Mouse (Mus musculus): ENCODE results near the gene Fmo5.

Fmo5 gene

GRCm38 (mm10) chr3:97628391-97629001 lies at the start of gene Fmo5:
Gene Fmo5, plus strand, starts transcription at chr3:97628804.
- DNase-seq (ENCODE audit: inconsistent ontology term), result peak; percentile 61

GRCm38 (mm10) chr3:97585383-97586160 lies 43.0 kb upstream of the Fmo5 start:
- peak; percentile 61 for DNase-seq (ENCODE audit: inconsistent ontology term)

GRCm38 (mm10) chr3:97587656-97588055 lies 40.9 kb upstream of the Fmo5 start:
- no peak for DNase-seq (ENCODE audit: inconsistent ontology term)

GRCm38 (mm10) chr3:97590699-97591098 lies 37.9 kb upstream of the Fmo5 start:
- DNase-seq (ENCODE audit: inconsistent ontology term), result no peak

GRCm38 (mm10) chr3:97593089-97593488 lies 35.5 kb upstream of the Fmo5 start:
- DNase-seq (ENCODE audit: inconsistent ontology term), result no peak

- no peak for DNase-seq (ENCODE audit: inconsistent ontology term)
These were observed 34.5 kb upstream of the Fmo5 start for GRCm38 (mm10) chr3:97594140-97594539.

GRCm38 (mm10) chr3:97595066-97595465 lies 33.5 kb upstream of the Fmo5 start:
- no peak for DNase-seq (ENCODE audit: inconsistent ontology term)

GRCm38 (mm10) chr3:97596796-97597195 lies 31.8 kb upstream of the Fmo5 start:
- DNase-seq (ENCODE audit: inconsistent ontology term), result no peak

GRCm38 (mm10) chr3:97600050-97600832 lies 28.4 kb upstream of the Fmo5 start:
- DNase-seq (ENCODE audit: inconsistent ontology term), result no peak

- DNase-seq (ENCODE audit: inconsistent ontology term), result no peak
These were observed 19.3 kb upstream of the Fmo5 start for GRCm38 (mm10) chr3:97609201-97609844.

GRCm38 (mm10) chr3:97609845-97610410 lies 18.7 kb upstream of the Fmo5 start, which contains the start of gene Chd1l:
Gene Chd1l, minus strand, starts transcription at chr3:97610203.
- DNase-seq (ENCODE audit: inconsistent ontology term), result peak; percentile 93

- DNase-seq (ENCODE audit: inconsistent ontology term), result no peak
These were observed 17.6 kb upstream of the Fmo5 start for GRCm38 (mm10) chr3:97611021-97611420.

- no peak for DNase-seq (ENCODE audit: inconsistent ontology term)
These were observed 13.4 kb upstream of the Fmo5 start for GRCm38 (mm10) chr3:97615154-97615553.

- DNase-seq (ENCODE audit: inconsistent ontology term), result no peak
These were observed 12.7 kb upstream of the Fmo5 start for GRCm38 (mm10) chr3:97615933-97616332.

GRCm38 (mm10) chr3:97617091-97617825 lies 11.3 kb upstream of the Fmo5 start:
- DNase-seq (ENCODE audit: inconsistent ontology term), result no peak

- no peak for DNase-seq (ENCODE audit: inconsistent ontology term)
These were observed 10.7 kb upstream of the Fmo5 start for GRCm38 (mm10) chr3:97617899-97618298.

- no peak for DNase-seq (ENCODE audit: inconsistent ontology term)
These were observed 7.9 kb upstream of the Fmo5 start for GRCm38 (mm10) chr3:97620657-97621056.

- DNase-seq (ENCODE audit: inconsistent ontology term), result no peak
These were observed 4.0 kb upstream of the Fmo5 start for GRCm38 (mm10) chr3:97624611-97625010.

- no peak for DNase-seq (ENCODE audit: inconsistent ontology term)
These were observed 711 bp upstream of the Fmo5 start for GRCm38 (mm10) chr3:97627893-97628292.

GRCm38 (mm10) chr3:97629941-97630340 lies 1.3 kb downstream of the Fmo5 start:
- no peak for DNase-seq (ENCODE audit: inconsistent ontology term)

- DNase-seq (ENCODE audit: inconsistent ontology term), result no peak
These were observed 2.1 kb downstream of the Fmo5 start for GRCm38 (mm10) chr3:97630746-97631145.

Data from Muller cell, postnatal 12 days (primary cell).